Mouse (Mus musculus) gastrocnemius, adult 8-10 months (tissue): ENCODE measurements around the gene Hhex. TPM values are rescaled to one million over a fixed set of nuclear protein-coding genes. Genes with fewer than 3 reads are reported as not detected.

ENCODE experiments used
- DNase-seq, 2 experiments: peaks; one replicate each; pipeline ENCODE4 v3.0.0; 2022; ENCODE audit warnings: low spot score in 2 of 2
- total RNA-seq, 4 experiments: library from RNA; stranded (reverse); gene quantifications; 2 replicates each; pipeline ENCODE4 v1.2.4; 2022

Gene Hhex
- 1 to 10 TPM in 3 of 4 experiments, under 1 TPM in 1; 0.92 to 1.4 (median 1.1) TPM for total RNA-seq

- DNase-seq = peak; percentile 19 to 38
These were observed at the start of gene Hhex for GRCm38 (mm10) chr19:37434263-37434951. Hhex (plus strand) TSS chr19:37434810.

DNA sequence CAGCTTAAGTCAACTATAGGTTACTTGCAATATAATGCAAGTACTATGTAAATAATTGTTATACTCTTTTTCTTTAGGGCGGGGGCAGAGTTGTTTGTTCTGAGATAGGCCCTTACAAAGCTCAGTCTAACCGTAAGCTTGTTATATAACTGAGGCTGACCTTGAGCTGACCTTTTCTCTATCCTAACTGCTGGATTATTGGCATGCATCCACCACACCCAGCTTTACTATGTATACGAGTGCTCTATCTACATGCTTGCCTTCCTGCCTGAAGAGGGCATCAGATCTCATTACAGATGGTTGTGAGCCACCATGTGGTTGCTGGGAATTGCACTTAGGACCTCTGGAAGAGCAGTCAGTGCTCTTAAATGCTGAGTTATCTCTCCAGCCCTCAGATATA is 48.5 kb upstream of the Hhex start:
- DNase-seq = no peak

GRCm38 (mm10) chr19:37391869-37392268 is 42.7 kb upstream of the Hhex start:
- no peak for DNase-seq

DNA sequence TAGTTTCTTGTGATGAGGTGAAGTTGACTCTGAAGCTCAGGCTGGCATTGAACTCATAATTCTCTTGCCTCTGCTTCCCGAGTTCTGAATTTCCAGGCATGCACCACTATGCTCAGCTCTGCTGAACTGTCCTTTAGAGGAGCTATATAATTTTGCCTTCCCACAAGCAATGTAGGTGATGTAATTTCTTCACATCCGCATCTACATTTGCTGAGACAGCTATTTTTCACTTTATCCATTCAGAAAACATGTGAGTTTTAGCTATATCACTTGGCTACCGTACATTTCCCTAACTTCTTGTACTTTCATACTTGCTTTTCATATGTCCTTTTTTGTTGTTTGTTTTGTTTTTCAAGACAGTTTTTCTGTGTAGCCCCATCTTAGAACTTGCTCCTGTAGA is 38.3 kb upstream of the Hhex start:
- no peak for DNase-seq

GRCm38 (mm10) chr19:37400936-37401335 is 33.7 kb upstream of the Hhex start:
- no peak for DNase-seq

DNA sequence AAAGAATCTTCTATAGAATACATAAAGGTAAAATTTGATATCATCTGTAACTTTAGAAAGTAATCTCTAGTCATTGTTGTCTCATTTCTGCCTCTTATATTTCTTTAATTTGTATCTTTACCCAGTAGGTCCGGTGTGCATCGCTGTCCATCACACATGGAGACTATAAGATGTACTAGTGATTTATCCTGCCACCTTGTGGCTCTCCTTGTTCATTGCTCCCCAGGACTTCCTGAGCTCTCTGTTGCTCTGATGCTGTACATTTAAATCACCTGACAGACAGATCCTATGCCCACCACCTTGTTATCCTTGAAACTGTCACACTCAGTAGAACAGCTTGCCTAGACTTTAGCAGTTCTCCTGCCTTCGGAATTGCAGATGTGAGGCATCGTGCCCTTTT is 16.3 kb upstream of the Hhex start:
- no peak for DNase-seq

DNA sequence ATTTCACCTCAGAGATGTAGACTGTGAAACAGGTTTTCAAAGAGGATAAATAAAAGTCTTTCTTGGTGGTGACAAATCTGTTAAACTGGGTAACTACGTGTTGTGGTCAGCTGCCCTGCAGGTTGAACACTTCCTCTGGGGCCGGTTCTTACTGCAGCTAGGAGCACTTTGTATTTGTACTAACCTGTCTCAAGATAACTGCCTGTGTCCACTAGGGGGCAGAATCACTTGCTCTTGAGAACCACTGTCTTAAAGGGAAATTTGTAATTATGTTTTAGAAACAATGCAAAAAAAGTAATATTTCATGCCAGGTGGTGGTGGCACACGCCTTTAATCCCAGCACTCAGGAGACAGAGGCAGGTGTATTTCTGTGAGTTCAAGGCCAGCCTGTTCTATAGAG is 15.0 kb upstream of the Hhex start:
- no peak for DNase-seq

GRCm38 (mm10) chr19:37428589-37428988 is 6.0 kb upstream of the Hhex start:
- DNase-seq = no peak

- no peak for DNase-seq
These were observed 3.4 kb upstream of the Hhex start for GRCm38 (mm10) chr19:37431139-37431756.

DNA sequence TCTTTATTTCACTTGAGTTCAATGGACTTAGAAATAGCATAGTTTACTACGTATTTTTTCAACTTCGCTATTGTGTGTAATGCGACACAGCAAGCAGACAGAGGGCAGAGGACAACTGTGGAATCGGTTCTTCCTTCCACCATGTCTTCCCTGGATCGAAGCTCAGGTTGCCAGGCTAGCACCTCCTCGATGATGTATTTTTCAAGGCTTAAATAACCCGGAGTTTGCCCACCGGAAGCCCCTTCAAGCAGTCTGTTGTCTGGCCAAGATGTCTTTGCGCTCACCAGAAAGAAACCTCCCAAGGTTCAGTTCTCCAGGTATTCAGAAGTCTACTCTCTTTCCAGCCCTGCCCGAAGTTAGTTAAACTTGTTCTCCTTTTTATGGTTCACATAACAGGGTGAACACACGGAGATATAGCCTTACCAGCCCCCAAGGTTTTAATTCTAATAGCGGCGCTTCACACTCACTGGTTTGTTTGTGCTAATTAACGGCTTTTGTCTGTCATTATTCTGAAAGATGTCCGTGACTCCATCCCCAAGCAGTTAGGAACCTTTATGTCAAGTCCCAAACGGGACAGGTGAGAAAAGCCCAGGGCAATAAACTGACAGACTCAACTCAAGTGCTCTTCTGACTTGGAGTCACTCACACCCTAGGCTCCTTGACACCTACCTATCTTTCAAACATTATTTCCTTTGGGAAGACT is 1.6 kb upstream of the Hhex start:
- DNase-seq = no peak

DNA sequence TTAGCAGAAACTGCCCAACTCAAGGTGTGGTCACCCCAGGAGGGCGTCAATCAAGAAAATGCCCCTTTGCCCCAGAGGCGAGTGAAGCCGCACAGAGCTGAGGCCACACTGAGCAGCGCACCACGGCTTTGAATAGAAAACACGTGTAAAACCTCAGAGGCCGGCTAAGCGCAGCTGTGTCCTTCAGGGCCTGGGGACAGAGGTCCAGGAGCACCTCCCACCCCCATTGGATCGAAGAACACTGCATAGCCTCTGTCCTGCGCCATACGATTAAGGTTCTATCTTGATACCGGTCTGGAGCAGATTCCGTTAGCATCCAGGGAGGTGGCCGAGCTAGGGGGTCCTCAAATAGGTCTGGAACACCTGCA is 731 bp upstream of the Hhex start:
- DNase-seq = no peak

DNA sequence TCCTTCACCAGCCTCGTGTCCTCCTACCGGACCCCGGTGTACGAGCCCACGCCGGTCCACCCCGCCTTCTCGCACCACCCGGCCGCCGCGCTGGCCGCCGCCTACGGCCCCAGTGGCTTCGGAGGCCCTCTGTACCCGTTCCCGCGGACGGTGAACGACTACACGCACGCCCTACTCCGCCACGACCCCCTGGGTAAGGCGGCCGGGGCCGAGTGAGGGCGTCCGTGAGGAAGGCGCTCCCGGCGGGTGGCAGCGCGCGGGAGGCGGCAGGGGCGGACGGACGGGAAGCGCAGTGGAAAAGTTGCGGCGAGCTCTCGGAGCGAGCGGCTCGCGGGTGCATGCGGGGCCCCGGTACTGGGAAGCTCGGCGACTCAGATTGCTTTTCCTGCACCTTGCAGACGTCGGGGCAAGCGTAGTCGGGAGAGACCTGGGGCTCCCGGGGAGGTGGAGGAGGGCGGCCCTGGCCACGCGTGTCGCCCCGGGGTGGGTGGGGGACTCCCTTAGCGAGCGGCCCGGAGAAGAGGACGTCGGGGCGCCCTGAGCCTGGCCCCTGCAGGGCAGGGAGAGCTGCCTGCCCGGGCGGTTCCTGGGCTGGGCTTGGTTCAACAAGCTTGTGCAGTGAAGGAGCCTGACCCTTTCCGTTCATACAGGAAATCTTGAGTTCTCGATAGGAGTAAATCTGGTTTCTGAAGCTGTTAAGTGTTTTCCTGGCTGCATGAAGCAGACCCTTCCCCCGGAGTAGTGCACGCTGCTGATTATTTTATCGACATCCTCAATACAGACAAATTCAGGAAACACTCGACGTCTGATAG is 637 bp downstream of the Hhex start:
- peak in 1 of 2 experiments; percentile 7 for DNase-seq

DNA sequence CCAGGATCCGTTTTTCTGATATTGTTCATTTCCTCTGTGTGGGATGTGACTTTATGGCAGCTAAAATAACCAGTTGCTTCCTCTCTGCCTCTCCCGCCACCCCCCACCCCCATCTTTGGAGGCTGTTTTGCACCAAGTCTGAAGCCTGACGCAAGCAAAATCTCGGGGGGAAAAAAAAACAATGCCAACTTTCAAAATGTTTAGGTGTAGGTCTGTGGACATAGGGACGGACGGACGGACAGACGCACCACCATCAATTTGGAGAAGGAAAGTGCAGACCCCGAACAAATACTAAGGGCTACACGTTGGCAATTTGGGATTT is 1.2 kb downstream of the Hhex start:
- DNase-seq = no peak

DNA sequence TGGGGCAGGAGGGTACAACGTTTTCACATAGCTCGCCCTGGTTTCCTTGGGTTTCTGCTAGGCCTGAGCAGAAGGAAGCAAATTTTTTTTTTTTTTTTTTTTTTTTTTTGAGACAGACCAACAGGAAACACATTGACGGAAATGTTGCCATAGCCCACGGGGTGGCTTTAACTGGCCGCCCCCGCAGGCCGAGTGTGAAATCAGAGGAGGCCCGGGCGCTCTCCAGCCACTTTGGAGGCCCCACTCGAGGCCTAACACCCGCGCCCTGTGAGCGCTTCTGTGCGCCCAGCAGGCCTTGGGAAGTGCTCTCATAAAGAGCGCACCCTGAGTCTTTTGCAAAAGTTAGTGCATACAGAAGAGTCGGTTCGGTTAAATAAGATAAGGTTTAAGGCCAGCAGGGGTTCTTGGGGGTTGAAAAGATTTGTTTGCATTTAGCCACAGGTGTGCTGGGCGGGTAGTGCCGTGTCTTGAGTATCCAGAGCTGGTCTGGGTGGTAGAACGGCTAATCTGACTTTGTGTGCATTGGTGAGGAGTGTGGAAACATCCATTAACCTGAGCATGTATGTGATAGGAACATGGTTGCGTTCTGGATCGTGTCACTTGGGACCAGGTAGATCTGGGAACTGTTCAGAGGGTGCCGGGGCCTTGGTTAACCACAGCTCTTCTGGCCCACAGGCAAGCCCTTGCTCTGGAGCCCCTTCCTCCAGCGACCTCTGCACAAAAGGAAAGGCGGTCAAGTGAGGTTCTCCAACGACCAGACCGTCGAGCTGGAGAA is 2.1 kb downstream of the Hhex start:
- DNase-seq = no peak

- DNase-seq = no peak
These were observed 2.6 kb downstream of the Hhex start for GRCm38 (mm10) chr19:37437289-37437606.

DNA sequence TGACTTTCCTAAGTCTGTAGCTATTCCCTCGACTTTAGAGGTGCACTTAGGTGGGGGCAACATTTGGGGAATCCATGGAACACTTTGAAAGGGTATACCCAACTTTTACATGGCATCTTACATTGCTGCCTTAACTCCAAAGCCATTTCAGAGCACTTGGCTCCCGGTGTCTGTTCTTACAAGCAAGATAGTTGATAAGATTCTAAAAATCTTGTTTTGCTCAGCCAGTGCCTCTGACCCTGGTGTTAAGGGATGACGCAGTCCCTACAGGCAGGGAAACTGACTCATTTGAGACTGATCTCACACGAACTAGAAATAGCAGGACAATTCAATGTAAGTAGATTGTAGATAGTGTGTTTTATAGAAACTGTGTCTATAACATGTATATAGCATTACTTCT is 5.6 kb downstream of the Hhex start:
- DNase-seq = no peak

DNA sequence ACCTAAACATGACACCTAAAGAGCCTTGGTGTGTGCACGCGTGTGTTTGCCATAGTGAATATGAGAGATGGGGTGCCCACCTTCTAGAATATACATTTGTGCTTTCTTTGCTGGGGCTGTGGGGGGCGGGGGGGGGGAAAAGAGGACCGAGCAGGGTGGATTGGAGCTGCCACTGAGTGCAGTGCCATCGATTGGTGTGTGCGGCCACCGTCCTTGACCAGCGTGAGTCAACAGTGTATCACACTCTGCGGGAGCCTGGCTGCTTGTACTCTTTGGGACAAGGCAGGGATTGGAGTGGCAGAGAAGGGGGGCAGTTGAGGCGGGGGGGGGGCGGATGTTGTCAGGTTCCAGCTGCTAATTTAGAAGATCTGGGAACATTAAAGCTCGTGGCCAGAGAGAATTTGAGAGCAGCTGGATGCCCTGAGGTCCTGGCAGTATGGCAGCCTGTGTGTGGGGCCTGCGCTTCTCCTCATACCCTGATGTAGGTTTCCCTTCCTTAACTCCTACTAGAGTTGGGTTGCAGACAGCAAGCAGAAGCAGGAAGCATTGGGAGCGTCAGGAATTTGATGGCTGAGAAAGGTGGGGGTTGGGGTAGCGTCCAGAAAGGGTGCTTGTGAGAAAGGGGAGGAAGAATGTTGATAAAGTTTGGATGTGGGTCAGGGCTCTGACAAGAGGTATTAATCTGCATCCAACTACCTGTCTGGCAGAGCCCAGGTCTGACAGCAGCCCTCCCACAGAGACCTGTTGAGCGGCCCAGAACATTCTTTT is 6.3 kb downstream of the Hhex start:
- no peak for DNase-seq

- DNase-seq = no peak
These were observed 8.1 kb downstream of the Hhex start for GRCm38 (mm10) chr19:37442524-37443286.

DNA sequence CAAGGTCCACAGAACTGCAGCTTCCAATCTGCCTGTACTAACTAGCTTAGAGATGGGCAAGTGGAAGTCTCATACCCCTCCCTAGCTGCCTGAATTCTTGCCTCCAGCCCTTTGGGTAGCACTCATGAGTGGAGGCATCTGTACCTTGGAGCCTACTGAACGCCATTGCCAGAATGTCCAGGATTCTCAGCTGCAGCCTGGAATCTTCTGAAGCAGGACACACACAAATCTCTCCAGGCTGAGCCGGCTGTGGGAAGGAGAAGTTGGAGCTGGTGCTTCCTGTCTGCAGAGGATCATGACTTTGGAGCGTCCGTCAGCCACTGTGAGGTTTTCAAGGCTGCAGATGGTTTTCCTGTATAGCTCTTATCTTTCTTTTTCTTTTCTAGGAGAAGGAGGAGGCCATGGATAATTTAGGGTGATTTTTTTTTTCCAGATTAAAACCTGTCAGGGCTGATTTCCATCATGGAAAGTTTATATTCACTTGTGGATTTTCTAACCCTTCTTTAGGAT is 9.1 kb downstream of the Hhex start:
- DNase-seq = no peak

DNA sequence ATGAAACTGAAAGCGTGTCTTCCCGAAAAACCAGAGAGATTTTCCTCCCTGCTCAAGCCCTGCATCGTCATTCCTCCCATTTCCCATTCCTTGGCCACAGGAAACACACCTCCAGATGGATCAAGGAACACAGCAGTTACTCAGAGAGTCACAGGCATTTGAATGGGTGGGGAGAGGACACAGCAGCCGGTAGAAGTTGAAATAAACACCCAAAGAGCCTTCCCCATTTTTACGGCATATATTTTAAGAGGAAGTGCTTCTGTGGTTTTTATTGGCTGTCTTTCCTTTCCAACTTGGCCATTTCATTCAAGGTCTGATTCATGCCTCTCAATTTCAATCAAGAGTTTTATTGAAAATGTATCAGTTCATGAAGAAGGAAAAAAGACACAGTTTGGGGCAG is 13.6 kb downstream of the Hhex start:
- DNase-seq = no peak
